Mouse (Mus musculus) stomach, postnatal 0 days (tissue): Measurements from ENCODE around the gene C1qtnf5.

ENCODE experiments used
- CTCF ChIP-seq: IDR thresholded peaks from 2 replicates; pipeline ENCODE4 v1.5.1; 2016; ENCODE audit warnings: antibody characterized with exemption, low read depth, mild to moderate bottlenecking, moderate library complexity
- EP300 ChIP-seq: optimal IDR thresholded peaks from 2 replicates; pipeline ENCODE3; 2016; ENCODE audit warnings: antibody characterized with exemption

- TF ChIP-seq CTCF: peak; percentile 72
- TF ChIP-seq EP300: no peak
Measured at GRCm38 (mm10) chr9:44124317-44124716, 17.3 kb downstream of the C1qtnf5 start.
